Mouse (Mus musculus): ENCODE data around the gene Mcu. TPM values are rescaled to one million over a fixed set of nuclear protein-coding genes. Genes with fewer than 3 reads are reported as not detected.

The Mcu gene
- polyA plus RNA-seq, 1 experiment: 32.4 TPM

- WGBS: 91% methylated on average over 3 of the region's 3 CpGs
- no peak overlapping the region for H3K4me3 ChIP-seq (replicated peaks; ENCODE audit: insufficient read depth, low read depth, low read length)
- peaks cover 27% of the 10 kb centered on the region for H3K4me1 ChIP-seq (ENCODE audit: control insufficient read depth, insufficient read depth, low read length)
- no peak for DNase-seq
- no peak for TF ChIP-seq CTCF (IDR thresholded peaks at IDR 0.05; ENCODE audit: borderline replicate concordance, insufficient read depth, low read depth, low read length)
- no peak for TF ChIP-seq POLR2A (IDR thresholded peaks at IDR 0.05; ENCODE audit: borderline replicate concordance, insufficient read depth, low read length)
- no peaks in the 10 kb centered on the region for H3K27me3 ChIP-seq (ENCODE audit: control insufficient read depth, insufficient read depth, low read length)
- no peak overlapping the region for H3K27ac ChIP-seq (ENCODE audit: insufficient read depth, low read length)
These were observed 76.4 kb downstream of the Mcu start for GRCm38 (mm10) chr10:59540081-59540480.

- DNase-seq: peak; percentile 64
- WGBS: 2% methylated on average over 12 of the region's 12 CpGs
- Histone ChIP-seq H3K4me3 (replicated peaks; ENCODE audit: insufficient read depth, low read depth, low read length) (peak overlapping the region; percentile 60), H3K27ac (ENCODE audit: insufficient read depth, low read length) (peak overlapping the region; percentile 32; the same call in 1 of the 2 replicates), H3K4me1 (ENCODE audit: control insufficient read depth, insufficient read depth, low read length) (peaks cover 27% of the 10 kb centered on the region), H3K27me3 (ENCODE audit: control insufficient read depth, insufficient read depth, low read length) (no peaks in the 10 kb centered on the region)
- TF ChIP-seq CTCF (IDR thresholded peaks at IDR 0.05; ENCODE audit: borderline replicate concordance, insufficient read depth, low read depth, low read length): no peak
- TF ChIP-seq POLR2A (IDR thresholded peaks at IDR 0.05; ENCODE audit: borderline replicate concordance, insufficient read depth, low read length): no peak
These were observed 77.0 kb downstream of the Mcu start for GRCm38 (mm10) chr10:59539533-59539875.

GRCm38 (mm10) chr10:59538767-59539532 is 77.5 kb downstream of the Mcu start:
- H3K27me3 ChIP-seq (ENCODE audit: control insufficient read depth, insufficient read depth, low read length): no peaks in the 10 kb centered on the region
- H3K4me3 ChIP-seq (replicated peaks; ENCODE audit: insufficient read depth, low read depth, low read length): peak overlapping the region; percentile 60
- DNase-seq: no peak
- TF ChIP-seq CTCF (IDR thresholded peaks at IDR 0.05; ENCODE audit: borderline replicate concordance, insufficient read depth, low read depth, low read length) (no peak), POLR2A (IDR thresholded peaks at IDR 0.05; ENCODE audit: borderline replicate concordance, insufficient read depth, low read length) (no peak)
- WGBS: 33% methylated on average over 17 of the region's 17 CpGs
- peaks cover 27% of the 10 kb centered on the region for H3K4me1 ChIP-seq (ENCODE audit: control insufficient read depth, insufficient read depth, low read length)
- H3K27ac ChIP-seq (ENCODE audit: insufficient read depth, low read length): peak overlapping the region; percentile 32; the same call in 1 of the 2 replicates

GRCm38 (mm10) chr10:59538063-59538462 is 78.4 kb downstream of the Mcu start:
- peaks cover 27% of the 10 kb centered on the region for H3K4me1 ChIP-seq (ENCODE audit: control insufficient read depth, insufficient read depth, low read length)
- no peak for DNase-seq
- 88% methylated on average over 6 of the region's 6 CpGs for WGBS
- TF ChIP-seq CTCF (IDR thresholded peaks at IDR 0.05; ENCODE audit: borderline replicate concordance, insufficient read depth, low read depth, low read length) (no peak), POLR2A (IDR thresholded peaks at IDR 0.05; ENCODE audit: borderline replicate concordance, insufficient read depth, low read length) (no peak)
- no peak overlapping the region for H3K4me3 ChIP-seq (replicated peaks; ENCODE audit: insufficient read depth, low read depth, low read length)
- H3K27ac ChIP-seq (ENCODE audit: insufficient read depth, low read length): no peak overlapping the region
- no peaks in the 10 kb centered on the region for H3K27me3 ChIP-seq (ENCODE audit: control insufficient read depth, insufficient read depth, low read length)

- no peak for DNase-seq
- TF ChIP-seq CTCF (IDR thresholded peaks at IDR 0.05; ENCODE audit: borderline replicate concordance, insufficient read depth, low read depth, low read length) (no peak), POLR2A (IDR thresholded peaks at IDR 0.05; ENCODE audit: borderline replicate concordance, insufficient read depth, low read length) (no peak)
- Histone ChIP-seq H3K4me3 (replicated peaks; ENCODE audit: insufficient read depth, low read depth, low read length) (no peak overlapping the region), H3K27me3 (ENCODE audit: control insufficient read depth, insufficient read depth, low read length) (no peaks in the 10 kb centered on the region), H3K4me1 (ENCODE audit: control insufficient read depth, insufficient read depth, low read length) (peaks cover 23% of the 10 kb centered on the region), H3K27ac (ENCODE audit: insufficient read depth, low read length) (no peak overlapping the region)
- 80% methylated on average over 6 of the region's 6 CpGs for WGBS
These were observed 78.9 kb downstream of the Mcu start for GRCm38 (mm10) chr10:59537579-59537978.

GRCm38 (mm10) chr10:59532256-59532655 is 84.2 kb downstream of the Mcu start:
- H3K4me1 ChIP-seq (ENCODE audit: control insufficient read depth, insufficient read depth, low read length): no peaks in the 10 kb centered on the region; the same call in 1 of the 2 replicates
- no peak overlapping the region for H3K27ac ChIP-seq (ENCODE audit: insufficient read depth, low read length)
- no peaks in the 10 kb centered on the region for H3K27me3 ChIP-seq (ENCODE audit: control insufficient read depth, insufficient read depth, low read length)
- no peak overlapping the region for H3K4me3 ChIP-seq (replicated peaks; ENCODE audit: insufficient read depth, low read depth, low read length)
- 84% methylated on average over 6 of the region's 6 CpGs for WGBS
- no peak for DNase-seq
- no peak for TF ChIP-seq POLR2A (IDR thresholded peaks at IDR 0.05; ENCODE audit: borderline replicate concordance, insufficient read depth, low read length)
- TF ChIP-seq CTCF (IDR thresholded peaks at IDR 0.05; ENCODE audit: borderline replicate concordance, insufficient read depth, low read depth, low read length): no peak

- Histone ChIP-seq H3K4me3 (replicated peaks; ENCODE audit: insufficient read depth, low read depth, low read length) (no peak overlapping the region), H3K27me3 (ENCODE audit: control insufficient read depth, insufficient read depth, low read length) (no peaks in the 10 kb centered on the region), H3K27ac (ENCODE audit: insufficient read depth, low read length) (no peak overlapping the region), H3K4me1 (ENCODE audit: control insufficient read depth, insufficient read depth, low read length) (no peaks in the 10 kb centered on the region; the same call in 1 of the 2 replicates)
- no peak for DNase-seq
- WGBS: 95% methylated on average over 5 of the region's 5 CpGs
- no peak for TF ChIP-seq POLR2A (IDR thresholded peaks at IDR 0.05; ENCODE audit: borderline replicate concordance, insufficient read depth, low read length)
- TF ChIP-seq CTCF (IDR thresholded peaks at IDR 0.05; ENCODE audit: borderline replicate concordance, insufficient read depth, low read depth, low read length): no peak
These were observed 88.7 kb downstream of the Mcu start for GRCm38 (mm10) chr10:59527819-59528218.

GRCm38 (mm10) chr10:59527311-59527710 is 89.2 kb downstream of the Mcu start:
- TF ChIP-seq POLR2A (IDR thresholded peaks at IDR 0.05; ENCODE audit: borderline replicate concordance, insufficient read depth, low read length) (no peak), CTCF (IDR thresholded peaks at IDR 0.05; ENCODE audit: borderline replicate concordance, insufficient read depth, low read depth, low read length) (no peak)
- Histone ChIP-seq H3K27ac (ENCODE audit: insufficient read depth, low read length) (no peak overlapping the region), H3K27me3 (ENCODE audit: control insufficient read depth, insufficient read depth, low read length) (no peaks in the 10 kb centered on the region), H3K4me1 (ENCODE audit: control insufficient read depth, insufficient read depth, low read length) (no peaks in the 10 kb centered on the region; the same call in 1 of the 2 replicates), H3K4me3 (replicated peaks; ENCODE audit: insufficient read depth, low read depth, low read length) (no peak overlapping the region)
- no peak for DNase-seq
- 81% methylated on average over 11 of the region's 11 CpGs for WGBS
